Mouse (Mus musculus) spleen, adult 2 months (tissue): ENCODE data around the gene Scgb1c1.

Experiments used
- CTCF ChIP-seq: fragments of 200-500 bp; IDR thresholded peaks from 2 replicates; pipeline ENCODE4 v1.5.1; 2011; ENCODE audit warnings: mild to moderate bottlenecking, inconsistent platforms; ENCODE audit not compliant: insufficient read depth, insufficient read length, insufficient replicate concordance; ENCODE audit errors: extremely low read depth
- POLR2A ChIP-seq: fragments of 200-500 bp; IDR thresholded peaks from 2 replicates; pipeline ENCODE4 v1.6.1; 2011; ENCODE audit warnings: low read depth, low read length, inconsistent platforms

DNA sequence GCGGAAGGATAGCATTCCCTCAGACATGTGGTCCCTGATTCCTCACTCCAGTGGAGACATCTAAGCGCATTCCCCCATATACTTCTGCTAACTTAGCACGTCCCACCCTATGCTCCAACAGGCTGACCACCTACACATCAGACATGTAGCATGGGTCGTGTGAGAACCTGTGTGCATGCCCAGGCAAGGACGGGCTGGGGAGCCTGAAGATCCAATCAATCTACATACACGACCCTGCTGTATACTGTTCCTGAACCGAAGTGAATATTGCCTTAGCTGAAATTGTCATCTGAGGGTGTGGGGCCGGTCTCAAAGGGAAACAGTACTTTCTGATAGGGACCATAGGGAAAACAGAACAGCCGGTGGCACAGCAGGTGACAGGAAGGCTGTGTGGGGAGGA is 9.8 kb downstream of the Scgb1c1 start:
- no peak for TF ChIP-seq POLR2A
- TF ChIP-seq CTCF, result no peak
